Mouse (Mus musculus): ENCODE results near the gene Dusp15.

Gene Dusp15

DNA sequence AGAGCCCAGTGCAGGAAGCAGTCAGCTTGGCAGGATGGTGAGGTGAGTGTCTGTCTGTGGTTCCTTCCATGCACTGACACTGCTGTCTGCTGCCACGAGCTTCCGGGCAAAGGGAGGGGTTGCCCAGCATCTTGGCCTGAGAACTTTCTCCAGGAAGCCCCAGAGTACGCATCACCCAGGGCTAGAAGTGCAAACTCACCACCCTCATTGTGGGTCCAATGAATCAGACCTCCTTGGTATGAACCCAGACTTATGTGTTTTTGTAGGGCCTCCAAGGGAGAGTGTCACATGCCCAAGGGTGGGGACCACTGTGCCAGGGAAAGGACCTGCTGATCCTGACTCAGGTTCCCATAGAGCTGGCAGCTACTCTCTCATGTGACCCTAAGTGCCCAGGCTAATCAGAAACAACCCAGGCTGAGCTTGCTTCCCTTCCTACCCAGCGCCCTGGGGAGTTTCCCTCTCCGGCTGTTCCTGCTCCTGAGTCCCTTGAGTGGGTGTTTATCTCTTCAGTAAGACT, 47.3 kb downstream of the Dusp15 start:
- DNase-seq, result no peak

DNA sequence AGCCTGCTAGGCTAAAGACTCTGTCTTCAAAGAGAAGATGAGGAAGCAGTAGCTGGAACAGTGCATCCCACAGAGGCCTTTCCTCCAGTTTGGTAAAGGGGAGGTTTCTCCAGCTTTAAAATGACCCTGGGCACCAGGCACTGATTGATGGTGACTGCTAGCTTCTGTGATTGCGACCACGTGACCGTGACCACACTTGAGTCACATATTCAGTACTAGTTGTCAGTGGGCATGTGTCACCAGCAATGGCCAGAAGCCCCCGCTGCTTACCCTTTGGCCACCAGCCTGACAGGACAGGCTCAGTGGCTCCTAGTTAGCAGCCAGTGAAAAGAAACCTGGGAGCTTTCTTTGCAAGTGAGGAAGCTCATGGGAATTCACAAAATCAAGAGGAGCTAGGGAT, 47.9 kb downstream of the Dusp15 start:
- DNase-seq, result no peak

DNA sequence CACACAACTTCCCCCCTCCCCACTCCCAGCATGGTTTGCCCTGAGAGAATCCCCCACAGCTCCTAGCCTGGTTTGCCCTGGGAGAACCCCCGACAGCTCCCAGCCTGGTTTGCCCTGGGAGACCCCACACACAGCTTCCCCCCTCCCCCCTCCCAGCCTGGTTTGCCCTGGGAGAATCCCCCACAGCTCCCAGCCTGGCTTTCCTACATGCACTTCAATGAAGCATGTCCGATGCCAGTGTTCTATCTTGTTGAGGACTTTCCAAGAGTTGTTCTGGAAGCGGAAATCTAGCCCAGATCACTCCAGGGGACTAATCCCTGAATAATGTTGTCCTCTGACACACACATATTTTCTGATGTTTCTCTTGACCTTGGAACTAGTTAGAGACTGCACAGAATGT, 48.8 kb downstream of the Dusp15 start:
- DNase-seq, result no peak

DNA sequence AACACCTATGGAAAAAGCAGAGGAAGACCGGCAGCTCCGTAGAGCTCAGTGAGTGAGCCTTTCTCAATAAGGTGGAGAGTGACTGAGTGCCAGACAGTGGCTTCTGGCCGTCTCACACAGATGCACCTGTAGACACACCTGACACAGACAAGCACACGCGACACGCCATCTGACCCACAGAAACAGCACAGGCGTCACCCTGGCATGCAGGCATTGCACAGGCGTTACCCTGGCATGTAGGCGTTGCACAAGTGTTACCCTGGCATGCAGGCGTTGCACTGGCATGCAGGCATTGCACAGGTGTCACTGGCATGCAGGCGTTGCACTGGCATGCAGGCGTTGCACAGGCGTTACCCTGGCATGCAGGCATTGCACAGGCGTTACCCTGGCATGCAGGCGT, 50.2 kb downstream of the Dusp15 start:
- DNase-seq, result no peak

DNA sequence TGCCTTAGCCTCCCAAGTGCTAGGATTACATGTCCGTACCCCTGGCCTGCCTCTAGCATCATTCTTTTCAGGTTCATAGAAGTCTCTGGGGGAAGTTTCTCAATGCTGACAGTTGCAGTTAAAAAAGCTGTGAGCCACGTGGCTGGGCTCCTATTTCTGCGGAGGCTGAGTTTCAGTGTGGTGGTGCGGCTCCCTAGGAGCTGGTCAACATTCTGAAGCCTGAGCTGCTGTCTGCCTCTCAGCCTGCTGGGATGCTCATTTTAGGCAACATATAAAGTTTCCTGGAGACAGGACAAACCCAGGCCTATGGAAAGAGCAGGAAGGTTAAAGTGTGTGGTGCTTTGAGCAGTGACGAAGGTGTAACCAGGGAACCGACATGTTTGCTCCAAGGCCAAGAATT, 52.5 kb downstream of the Dusp15 start:
- DNase-seq, result no peak

DNA sequence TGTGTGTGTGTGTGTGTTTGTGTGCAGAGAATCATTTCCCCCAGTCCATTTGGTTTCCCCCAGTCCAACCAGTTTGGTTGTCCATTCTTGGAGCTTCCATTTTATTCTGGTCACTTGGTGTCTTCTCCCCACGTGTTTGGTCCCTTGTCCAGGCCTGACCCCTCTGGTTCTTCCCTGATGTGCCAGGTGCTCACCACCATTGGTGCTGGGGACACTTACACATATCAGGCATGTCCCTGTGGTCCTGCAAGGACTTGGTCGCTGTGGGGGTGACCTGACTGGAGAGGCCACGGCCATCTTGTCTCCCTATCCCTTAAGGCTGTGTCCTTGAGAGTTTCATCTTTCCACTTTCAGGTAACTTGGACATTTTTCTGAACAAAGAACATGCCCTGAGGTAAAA, 54.6 kb downstream of the Dusp15 start:
- DNase-seq, result no peak

DNA sequence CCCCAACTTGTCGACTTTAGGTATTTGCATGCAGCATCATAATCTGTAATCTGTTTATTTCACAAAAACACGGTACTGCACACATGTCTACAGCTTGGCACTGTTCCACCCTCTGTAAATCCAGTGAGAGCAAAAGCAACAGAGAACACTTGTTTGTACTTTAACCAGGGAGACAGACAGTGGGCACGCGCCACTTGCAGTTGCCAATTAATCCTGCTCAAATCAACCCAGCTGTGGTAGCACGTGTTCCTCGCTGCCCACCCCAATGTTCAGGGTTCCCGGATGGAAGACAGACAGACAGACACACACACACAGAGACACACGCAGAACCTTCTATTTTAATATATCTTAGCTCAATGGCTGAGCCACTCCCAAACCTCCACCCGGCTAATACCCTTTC, 55.7 kb downstream of the Dusp15 start:
- no peak for DNase-seq
